Mouse (Mus musculus) MEL (cell line): ENCODE results near the gene Fbxw27. TPM values are rescaled to one million over a fixed set of nuclear protein-coding genes. Genes with fewer than 3 reads are reported as not detected.
A peak's percentile ranks its signal among the peaks of the same experiment; 100 is the strongest.

Experiments used
- DNase-seq: peaks from one replicate; pipeline ENCODE4 v3.0.0; 2011; ENCODE audit warnings: low read depth, low spot score
- H3K27ac ChIP-seq: 2 replicates; pipeline ENCODE4 v1.5.1; 2012; ENCODE audit warnings: low read depth, mild to moderate bottlenecking, control low read depth, low read length, moderate library complexity; ENCODE audit not compliant: control insufficient read depth
- H3K27me3 ChIP-seq, 2 experiments: fragments of 150-350 bp in 1 of 2; sonication (generic) in 1 of 2; 2 replicates each; pipeline ENCODE4 v1.6.1; 2012; ENCODE audit warnings: low read length in 2 of 2, mild to moderate bottlenecking in 2 of 2, improper control_type of control experiment in 1 of 2, moderate library complexity in 1 of 2; ENCODE audit not compliant: insufficient read depth in 2 of 2, control insufficient read depth in 1 of 2
- H3K36me3 ChIP-seq, 2 experiments: 2 replicates each; pipeline ENCODE4 v1.6.1; 2012 to 2014; ENCODE audit warnings: low read length in 2 of 2, improper control_type of control experiment in 1 of 2, inconsistent platforms in 1 of 2, mild to moderate bottlenecking in 1 of 2; ENCODE audit not compliant: insufficient read depth in 2 of 2, control insufficient read depth in 1 of 2
- H3K4me1 ChIP-seq, 2 experiments: fragments of 150-350 bp in 1 of 2; sonication (generic) in 1 of 2; 2 replicates each; pipeline ENCODE4 v1.6.1; 2012; ENCODE audit warnings: low read length in 2 of 2, improper control_type of control experiment in 1 of 2, mild to moderate bottlenecking in 1 of 2; ENCODE audit not compliant: insufficient read depth in 2 of 2, control insufficient read depth in 1 of 2
- H3K4me3 ChIP-seq, 2 experiments: fragments of 150-350 bp in 1 of 2; sonication (generic) in 1 of 2; 2 replicates each; pipeline ENCODE4 v1.5.1; 2012; ENCODE audit warnings: low read depth in 2 of 2, low read length in 2 of 2, mild to moderate bottlenecking in 2 of 2, moderate library complexity in 2 of 2, control low read depth in 1 of 2, improper control_type of control experiment in 1 of 2; ENCODE audit not compliant: control insufficient read depth in 1 of 2, insufficient read depth in 1 of 2
- H3K79me2 ChIP-seq: 2 replicates; pipeline ENCODE4 v1.6.1; 2012; ENCODE audit warnings: mild to moderate bottlenecking, low read length, moderate library complexity; ENCODE audit not compliant: control insufficient read depth, poor library complexity, insufficient read depth
- H3K9ac ChIP-seq: 2 replicates; pipeline ENCODE4 v1.6.1; 2012; ENCODE audit warnings: low read depth, mild to moderate bottlenecking, control low read depth, low read length, moderate library complexity; ENCODE audit not compliant: control insufficient read depth, poor library complexity, severe bottlenecking
- H3K9me3 ChIP-seq: fragments of 150-350 bp; sonication (generic); replicated peaks from 2 replicates; pipeline ENCODE4 v1.6.1; 2012; ENCODE audit warnings: mild to moderate bottlenecking, low read length, improper control_type of control experiment, moderate library complexity; ENCODE audit not compliant: insufficient read depth
- BHLHE40 ChIP-seq: IDR thresholded peaks from 2 replicates; pipeline ENCODE4 v1.6.1; 2012; ENCODE audit warnings: low read depth, mild to moderate bottlenecking, inconsistent platforms, low read length, improper control_type of control experiment, borderline replicate concordance
- EP300 ChIP-seq, 2 experiments: IDR thresholded peaks; 2 replicates each; pipeline ENCODE4 v1.6.1; 2011; ENCODE audit warnings: improper control_type of control experiment in 2 of 2, low read length in 2 of 2, low read depth in 1 of 2, mild to moderate bottlenecking in 1 of 2
- GABPA ChIP-seq: IDR thresholded peaks from 2 replicates; pipeline ENCODE4 v1.6.1; 2012; ENCODE audit warnings: low read depth, mild to moderate bottlenecking, inconsistent platforms, low read length, improper control_type of control experiment, moderate library complexity
- GATA1 ChIP-seq: IDR thresholded peaks from 2 replicates; pipeline ENCODE4 v1.6.1; 2011; ENCODE audit warnings: low read depth, low read length, improper control_type of control experiment
- HCFC1 ChIP-seq: IDR thresholded peaks from 2 replicates; pipeline ENCODE4 v1.6.1; 2012; ENCODE audit warnings: low read depth, mild to moderate bottlenecking, inconsistent platforms, low read length, improper control_type of control experiment, moderate library complexity
- MAFK ChIP-seq: IDR thresholded peaks from 2 replicates; pipeline ENCODE4 v1.6.1; 2011; ENCODE audit warnings: low read depth, mild to moderate bottlenecking, low read length, improper control_type of control experiment, borderline replicate concordance
- MAX ChIP-seq: IDR thresholded peaks from 2 replicates; pipeline ENCODE4 v1.6.1; 2011; ENCODE audit warnings: low read length, improper control_type of control experiment
- MEF2A ChIP-seq: IDR thresholded peaks from 2 replicates; pipeline ENCODE4 v1.6.1; 2014; ENCODE audit warnings: low read depth, mild to moderate bottlenecking, inconsistent platforms, low read length, improper control_type of control experiment; ENCODE audit not compliant: poor library complexity, insufficient replicate concordance, severe bottlenecking; ENCODE audit errors: extremely low read depth
- MXI1 ChIP-seq: IDR thresholded peaks from 2 replicates; pipeline ENCODE4 v1.6.1; 2011; ENCODE audit warnings: mild to moderate bottlenecking, low read depth, low read length, improper control_type of control experiment
- MYB ChIP-seq: IDR thresholded peaks from 2 replicates; pipeline ENCODE4 v1.6.1; 2011; ENCODE audit warnings: mild to moderate bottlenecking, low read depth, low read length, improper control_type of control experiment
- MYC ChIP-seq: IDR thresholded peaks from 2 replicates; pipeline ENCODE4 v1.6.1; 2011; ENCODE audit warnings: low read depth, mild to moderate bottlenecking, low read length, improper control_type of control experiment, moderate library complexity
- NRF1 ChIP-seq: IDR thresholded peaks from 2 replicates; pipeline ENCODE4 v1.6.1; 2014; ENCODE audit warnings: low read depth, mild to moderate bottlenecking, inconsistent platforms, low read length, improper control_type of control experiment, moderate library complexity; ENCODE audit not compliant: poor library complexity, insufficient read depth, severe bottlenecking
- POLR2AphosphoS2 ChIP-seq: IDR thresholded peaks from 2 replicates; pipeline ENCODE4 v1.6.1; 2011; ENCODE audit warnings: low read length, improper control_type of control experiment
- RAD21 ChIP-seq: IDR thresholded peaks from 2 replicates; pipeline ENCODE4 v1.6.1; 2011; ENCODE audit warnings: mild to moderate bottlenecking, low read depth, low read length, improper control_type of control experiment
- SIN3A ChIP-seq: IDR thresholded peaks from 2 replicates; pipeline ENCODE4 v1.6.1; 2012; ENCODE audit warnings: low read length, improper control_type of control experiment, inconsistent platforms
- TCF12 ChIP-seq: IDR thresholded peaks from 2 replicates; pipeline ENCODE4 v1.6.1; 2014; ENCODE audit warnings: low read depth, mild to moderate bottlenecking, inconsistent platforms, low read length, improper control_type of control experiment, moderate library complexity
- USF1 ChIP-seq: IDR thresholded peaks from 2 replicates; pipeline ENCODE4 v1.6.1; 2014; ENCODE audit warnings: low read depth, mild to moderate bottlenecking, inconsistent platforms, low read length, improper control_type of control experiment, moderate library complexity
- ZMIZ1 ChIP-seq: IDR thresholded peaks from 2 replicates; pipeline ENCODE4 v1.6.1; 2012; ENCODE audit warnings: low read depth, mild to moderate bottlenecking, inconsistent platforms, low read length, improper control_type of control experiment, moderate library complexity
- ZNF384 ChIP-seq: IDR thresholded peaks from 2 replicates; pipeline ENCODE4 v1.6.1; 2012; ENCODE audit warnings: low read depth, mild to moderate bottlenecking, inconsistent platforms, low read length, improper control_type of control experiment
- polyA plus RNA-seq, 2 experiments: library from polyadenylated mRNA; stranded (reverse) in 1 of 2; unstranded in 1 of 2; fragments of >175 nt in 1 of 2; fragments of >200 nt in 1 of 2; gene quantifications; 2 replicates each; pipeline versions ENCODE4 v1.2.1 to v1.2.4; 2012; ENCODE audit warnings: low replicate concordance in 2 of 2, low read depth in 1 of 2; ENCODE audit not compliant: insufficient read length in 2 of 2, insufficient read depth in 1 of 2, missing spikeins in 1 of 2
- total RNA-seq: library from RNA; depleted of rRNA; stranded (reverse); fragments of 300-350 nt; gene quantifications from 2 replicates; pipeline ENCODE4 v1.2.3, GENCODE M21; 2012

Gene Fbxw27
- total and polyA plus RNA-seq, 3 experiments, result not detected

DNA sequence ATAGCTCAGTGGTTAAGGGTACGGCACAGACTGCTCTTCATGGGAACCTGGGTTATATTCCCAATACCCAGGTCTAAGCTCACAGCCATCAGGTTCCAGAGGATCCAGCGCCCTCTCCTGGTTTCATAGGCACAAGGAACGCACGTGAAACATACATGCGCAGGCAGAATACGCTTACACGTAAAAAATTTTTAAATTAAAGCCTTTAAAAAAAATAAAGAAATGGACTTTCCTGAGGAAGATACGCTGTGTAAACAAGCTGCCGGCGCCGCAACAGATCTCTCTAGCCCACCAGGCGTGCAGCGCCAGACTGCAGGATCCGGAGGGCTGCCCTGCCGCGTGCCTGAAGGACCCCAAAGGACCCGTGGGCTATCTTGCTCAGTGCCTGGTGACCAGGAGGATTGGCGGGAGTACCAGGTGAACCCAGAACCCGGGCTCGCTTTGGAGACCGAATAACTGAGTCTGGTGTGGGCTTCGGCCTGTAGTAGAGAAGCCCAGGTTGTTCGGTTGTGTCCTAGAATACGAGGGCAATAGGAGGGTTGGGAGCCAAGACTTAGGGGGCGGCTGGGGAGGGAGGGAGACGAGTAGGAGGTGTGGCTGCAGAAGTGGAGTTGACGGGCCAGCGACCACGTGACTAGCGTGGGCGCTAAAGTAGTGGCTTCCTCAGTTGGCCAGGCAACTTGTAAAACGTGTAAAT, 42.1 kb upstream of the Fbxw27 start, which contains the start of gene Nme6 (continued):
- TF ChIP-seq BHLHE40 (no peak; the same call in 1 of the 2 replicates), NRF1 (peak; percentile 52; the same call in 1 of the 2 replicates), POLR2AphosphoS2 (peak; percentile 79), ZNF384 (no peak), RAD21 (peak; percentile 59), GABPA (no peak), SIN3A (peak; percentile 90), MYC (peak; percentile 86), MAX (peak; percentile 99), MAFK (no peak)

- H3K27ac ChIP-seq, result peak overlapping the region; percentile 53
- peak; percentile 64; the same call in 1 of the 2 replicates for TF ChIP-seq TCF12
- TF ChIP-seq MYC, result peak; percentile 76; the same call in 1 of the 2 replicates
- TF ChIP-seq EP300 (IDR thresholded peaks at IDR 0.05; ENCODE audit: low read depth in 1 of 2, low read length in 2 of 2), result peak in 1 of 2 experiments; percentile 31; a peak in 2 of 4 replicates
- TF ChIP-seq HCFC1, result peak; percentile 10; the same call in 1 of the 2 replicates
- peak; percentile 78; the same call in 1 of the 2 replicates for TF ChIP-seq BHLHE40
- TF ChIP-seq MAX, result peak; percentile 58; the same call in 1 of the 2 replicates
- TF ChIP-seq ZMIZ1, result no peak
- no peak; the same call in 1 of the 2 replicates for TF ChIP-seq MEF2A
- 0 out of 2 replicates have a peak, but pooled peaks have one; percentile 22 for TF ChIP-seq GATA1
- peak; percentile 57 for TF ChIP-seq MXI1
- peak; percentile 13; the same call in 1 of the 2 replicates for TF ChIP-seq USF1
- TF ChIP-seq MYB, result no peak
- H3K79me2 ChIP-seq, result no peaks in the 10 kb centered on the region
- no peaks in the 10 kb centered on the region for H3K9me3 ChIP-seq
- H3K4me3 ChIP-seq, result no peak overlapping the region
- DNase-seq, result peak; percentile 60
- peaks cover 0 to 20% of the 10 kb centered on the region in 2 experiments; a peak in 2 of 4 replicates for H3K36me3 ChIP-seq
- H3K4me1 ChIP-seq, result peaks cover 12 to 16% of the 10 kb centered on the region in 2 experiments
- H3K27me3 ChIP-seq, result no peaks in the 10 kb centered on the region
- no peak overlapping the region for H3K9ac ChIP-seq
These were observed 35.7 kb upstream of the Fbxw27 start for GRCm38 (mm10) chr9:109826181-109826580.
